Mouse (Mus musculus) CH12.LX (cell line): Measurements from ENCODE around the gene Plcl2.

Source experiments
- CTCF ChIP-seq, 2 experiments: IDR thresholded peaks in 1 of 2; conservative IDR thresholded peaks in 1 of 2; 2 replicates each; pipeline ENCODE4 v1.5.1; 2011 to 2012; ENCODE audit warnings: low read depth in 2 of 2, low read length in 2 of 2, improper control_type of control experiment in 1 of 2, inconsistent platforms in 1 of 2, mild to moderate bottlenecking in 1 of 2, moderate library complexity in 1 of 2
- EP300 ChIP-seq: IDR thresholded peaks from 2 replicates; pipeline ENCODE4 v1.6.1; 2011; ENCODE audit warnings: low read length, improper control_type of control experiment
- ETS1 ChIP-seq: conservative IDR thresholded peaks from 2 replicates; pipeline ENCODE4 v1.6.1; 2012; ENCODE audit warnings: low read depth, mild to moderate bottlenecking, inconsistent platforms, low read length, improper control_type of control experiment, moderate library complexity
- MAFK ChIP-seq: IDR thresholded peaks from 2 replicates; pipeline ENCODE4 v1.6.1; 2011; ENCODE audit warnings: low read length, improper control_type of control experiment; ENCODE audit not compliant: insufficient replicate concordance
- MYC ChIP-seq: IDR thresholded peaks from 2 replicates; pipeline ENCODE4 v1.6.1; 2011; ENCODE audit warnings: low read depth, mild to moderate bottlenecking, improper control_type of control experiment, low read length
- POLR2A ChIP-seq: IDR thresholded peaks from 2 replicates; pipeline ENCODE4 v1.6.1; 2011; ENCODE audit warnings: low read depth, mild to moderate bottlenecking, improper control_type of control experiment, low read length
- RAD21 ChIP-seq: IDR thresholded peaks from 2 replicates; pipeline ENCODE4 v1.6.1; 2011; ENCODE audit warnings: low read depth, mild to moderate bottlenecking, low read length, improper control_type of control experiment, moderate library complexity
- RCOR1 ChIP-seq: conservative IDR thresholded peaks from 2 replicates; pipeline ENCODE4 v1.6.1; 2012; ENCODE audit warnings: low read depth, mild to moderate bottlenecking, inconsistent platforms, low read length, improper control_type of control experiment

DNA sequence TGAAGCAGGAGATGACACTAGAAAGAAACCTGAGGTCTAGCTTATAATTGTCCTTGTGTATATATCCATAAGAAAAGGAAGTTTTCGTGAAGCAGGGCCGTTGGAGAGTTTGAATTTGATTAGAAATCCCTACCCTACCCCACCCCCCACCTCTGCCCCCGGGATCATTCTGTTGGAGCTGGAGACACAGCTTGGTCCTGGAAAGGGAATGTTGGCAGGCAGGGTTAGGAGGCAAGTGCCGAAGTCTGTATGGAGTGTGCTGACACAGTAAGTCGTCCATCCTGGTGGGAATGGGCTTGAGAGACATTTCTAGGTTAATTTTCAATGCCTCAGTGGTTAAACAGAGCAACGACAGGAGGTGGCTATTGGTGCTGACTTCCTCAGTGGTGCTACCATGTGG is 8.4 kb upstream of the Plcl2 start:
- TF ChIP-seq CTCF (conservative IDR thresholded peaks at IDR 0.05 in 1 of 2, IDR thresholded peaks at IDR 0.05 in 1 of 2; ENCODE audit: low read depth in 2 of 2, low read length in 2 of 2): no peak
- no peak for TF ChIP-seq POLR2A
- TF ChIP-seq RAD21: no peak
- no peak for TF ChIP-seq MAFK
- TF ChIP-seq EP300: no peak
- no peak for TF ChIP-seq MYC
- TF ChIP-seq RCOR1: no peak
- TF ChIP-seq ETS1: no peak
